Mouse (Mus musculus) right cerebral cortex, postnatal 14 days (tissue): ENCODE measurements around the gene Lrp2.
A peak's percentile ranks its signal among the peaks of the same experiment; 100 is the strongest.

Experiments used
- DNase-seq: peaks from one replicate; pipeline ENCODE4 v3.0.0; 2022

Lrp2 gene

DNA sequence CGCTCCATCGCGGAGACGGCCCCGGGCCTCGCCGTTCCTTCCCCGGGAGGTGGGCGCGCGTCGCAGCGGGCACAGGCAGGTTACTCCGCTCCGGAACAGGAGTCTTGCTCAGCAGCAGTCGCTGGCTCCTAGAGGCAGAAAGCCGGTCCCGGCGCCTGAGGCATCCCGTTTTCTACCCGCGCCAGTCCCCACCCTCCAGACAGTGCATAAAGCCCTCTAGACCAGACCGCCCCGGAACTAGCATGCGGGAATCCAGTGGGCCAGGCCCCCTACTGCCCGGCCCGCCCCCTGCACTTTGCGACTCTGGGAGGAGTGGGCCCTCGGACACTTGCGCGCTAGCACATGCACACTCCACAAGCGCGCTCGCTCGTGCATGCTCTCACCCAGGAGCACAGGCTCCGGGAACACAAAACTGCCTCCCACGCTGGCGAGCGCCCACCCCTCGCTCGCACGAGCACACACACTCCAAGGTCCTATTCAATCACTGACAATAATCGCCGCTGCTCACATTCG lies at the start of gene Lrp2:
Lrp2 (minus strand) TSS at position 180 of the 513 bp plus-strand sequence.
- peak; percentile 17 for DNase-seq

DNA sequence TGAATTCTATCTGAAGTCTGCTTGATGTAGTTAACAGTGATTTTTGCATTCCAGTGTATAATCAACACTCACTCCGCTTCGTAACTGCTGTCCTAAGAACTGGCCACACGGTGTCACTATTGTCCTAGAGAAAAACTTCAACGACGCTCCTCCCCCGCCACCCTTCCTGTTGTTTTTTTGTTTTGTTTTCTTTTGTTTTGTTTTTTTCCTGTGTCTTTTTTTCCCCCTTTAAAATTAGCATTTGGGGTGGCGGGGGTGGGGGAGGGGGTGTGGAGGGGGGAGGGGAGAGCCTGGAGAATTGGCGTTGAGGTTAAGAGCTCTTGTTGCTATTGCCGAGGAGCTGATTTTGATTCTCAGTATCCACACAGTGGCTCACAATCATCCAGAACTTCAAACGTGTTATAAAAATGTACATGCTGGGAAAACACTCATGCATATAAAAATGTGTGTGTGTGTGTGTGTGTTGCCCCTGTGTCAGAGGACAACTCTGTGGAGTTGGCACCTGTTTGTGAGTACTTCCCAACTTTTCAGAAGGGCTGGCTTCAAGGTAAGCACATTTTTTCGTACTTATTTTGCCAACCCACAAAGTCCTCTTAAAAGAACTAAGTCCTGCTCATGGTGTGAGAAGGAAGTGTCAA lies 49.3 kb upstream of the Lrp2 start:
- peak; percentile 34 for DNase-seq

GRCm38 (mm10) chr2:69631449-69631848 lies 45.6 kb upstream of the Lrp2 start:
- no peak for DNase-seq

GRCm38 (mm10) chr2:69630792-69631191 lies 44.9 kb upstream of the Lrp2 start:
- DNase-seq = no peak

DNA sequence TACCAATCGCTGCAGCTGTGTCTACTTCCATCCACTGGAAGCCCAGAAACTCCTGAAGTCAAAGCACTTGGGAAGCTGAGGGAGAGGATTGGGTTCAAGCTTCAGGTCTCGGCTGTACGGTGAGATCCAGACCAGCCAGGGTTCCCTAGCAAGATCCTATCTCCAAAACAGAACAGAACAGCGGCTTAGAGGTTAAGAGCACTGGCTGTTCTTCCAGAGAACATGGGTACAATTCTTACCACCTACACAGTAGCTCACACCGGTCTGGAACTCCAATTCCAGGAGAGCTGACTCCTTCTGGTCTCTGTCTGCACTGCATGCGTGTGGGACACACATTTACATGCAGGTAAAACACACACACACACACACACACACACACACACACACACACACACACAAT lies 44.0 kb upstream of the Lrp2 start:
- no peak for DNase-seq

DNA sequence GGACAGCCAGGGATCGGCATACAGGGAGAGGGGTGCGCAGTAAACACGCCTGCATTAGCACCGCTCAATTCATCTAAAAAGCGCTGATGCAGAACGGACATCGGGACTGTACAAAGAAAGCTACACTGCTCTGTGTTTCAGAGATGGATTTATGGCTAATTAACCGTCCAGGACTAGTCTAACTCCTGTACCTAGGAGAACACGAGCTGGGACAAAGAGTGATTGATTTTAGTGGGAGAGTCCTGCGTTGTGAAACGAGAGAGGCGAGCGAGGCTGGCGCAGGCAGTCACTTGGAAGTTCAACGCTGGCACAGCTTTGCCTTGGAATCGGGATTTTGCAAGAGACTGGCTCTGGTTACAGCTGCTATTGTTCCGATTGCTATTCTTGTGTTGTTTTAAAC lies 43.4 kb upstream of the Lrp2 start:
- DNase-seq = no peak

GRCm38 (mm10) chr2:69619286-69619685 lies 33.4 kb upstream of the Lrp2 start:
- DNase-seq = no peak

GRCm38 (mm10) chr2:69618336-69618735 lies 32.5 kb upstream of the Lrp2 start:
- no peak for DNase-seq

GRCm38 (mm10) chr2:69613237-69613636 lies 27.4 kb upstream of the Lrp2 start:
- DNase-seq = no peak

- no peak for DNase-seq
These were observed 26.9 kb upstream of the Lrp2 start for GRCm38 (mm10) chr2:69612716-69613115.

DNA sequence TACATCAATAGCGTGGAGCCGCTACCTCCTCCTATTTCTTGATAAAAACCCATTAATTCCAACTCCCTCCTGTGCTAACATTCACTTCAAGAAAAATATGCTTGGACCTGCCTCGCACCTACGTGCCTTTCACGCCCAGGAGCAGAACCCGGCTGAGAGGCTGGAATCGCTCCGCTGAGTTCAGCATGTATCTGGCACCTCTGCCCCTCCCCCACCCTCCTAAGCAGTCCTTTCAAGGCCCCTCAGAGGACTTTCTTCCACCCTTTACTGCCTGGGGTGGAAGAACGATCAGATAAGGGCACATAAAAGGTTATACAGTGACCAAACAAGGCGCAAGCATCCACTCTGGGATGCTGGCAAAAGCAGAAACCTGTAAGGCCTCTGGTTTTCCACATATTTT lies 26.4 kb upstream of the Lrp2 start:
- DNase-seq = no peak

- DNase-seq = no peak
These were observed 20.8 kb upstream of the Lrp2 start for GRCm38 (mm10) chr2:69606621-69607020.

DNA sequence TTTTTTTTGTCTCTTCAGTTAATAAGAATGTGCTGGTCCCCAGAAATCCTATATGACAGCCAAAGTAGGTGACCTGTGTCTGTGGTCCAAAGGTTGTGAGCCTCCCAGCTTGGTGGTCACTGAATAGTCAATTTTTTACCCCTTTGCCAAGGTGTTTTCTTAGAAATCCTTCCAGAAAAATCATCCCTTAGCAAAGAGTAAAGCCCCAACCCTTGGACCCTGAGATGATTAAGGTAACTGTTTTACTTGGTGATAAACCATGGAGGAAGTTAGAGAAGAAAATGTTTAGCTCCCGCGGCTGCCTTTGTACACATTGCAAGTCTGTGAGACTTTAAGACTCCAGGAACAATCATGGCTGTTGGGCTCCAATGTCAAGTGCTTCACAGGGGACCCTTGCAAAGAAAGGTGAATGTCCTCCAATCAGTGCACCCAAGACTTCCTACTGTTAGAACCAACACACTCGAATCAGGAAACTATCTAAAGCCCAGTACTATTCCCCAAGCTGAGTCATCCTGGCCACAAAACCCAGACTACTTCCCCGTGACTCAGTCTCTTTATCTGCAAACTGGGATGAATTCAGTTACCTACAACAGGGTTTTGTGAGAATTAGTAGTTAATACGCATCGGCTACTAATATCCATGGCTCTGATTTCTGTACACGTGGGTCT lies 18.0 kb upstream of the Lrp2 start:
- no peak for DNase-seq

- no peak for DNase-seq
These were observed 7.3 kb upstream of the Lrp2 start for GRCm38 (mm10) chr2:69593168-69593567.

DNA sequence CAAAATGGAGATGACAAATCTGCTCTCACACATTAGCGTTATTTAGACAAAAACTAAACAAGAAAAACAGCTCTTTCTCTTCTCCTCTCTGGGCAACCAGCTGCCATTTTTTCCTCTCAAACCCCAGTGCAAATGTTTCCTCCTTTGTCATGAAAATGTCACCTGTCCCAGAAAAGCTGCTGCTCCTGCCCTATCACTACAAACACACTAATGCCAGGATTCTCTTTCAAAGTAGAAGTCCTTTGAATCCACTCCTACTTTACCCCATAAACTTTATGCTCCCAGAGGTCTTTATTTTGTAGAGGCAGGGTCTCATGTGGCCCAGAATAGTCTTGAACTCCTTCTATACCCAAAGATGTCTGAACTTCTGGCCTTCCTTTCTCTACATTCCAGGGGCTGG lies 6.7 kb upstream of the Lrp2 start:
- DNase-seq = no peak

GRCm38 (mm10) chr2:69591966-69592505 lies 6.2 kb upstream of the Lrp2 start:
- DNase-seq = no peak

DNA sequence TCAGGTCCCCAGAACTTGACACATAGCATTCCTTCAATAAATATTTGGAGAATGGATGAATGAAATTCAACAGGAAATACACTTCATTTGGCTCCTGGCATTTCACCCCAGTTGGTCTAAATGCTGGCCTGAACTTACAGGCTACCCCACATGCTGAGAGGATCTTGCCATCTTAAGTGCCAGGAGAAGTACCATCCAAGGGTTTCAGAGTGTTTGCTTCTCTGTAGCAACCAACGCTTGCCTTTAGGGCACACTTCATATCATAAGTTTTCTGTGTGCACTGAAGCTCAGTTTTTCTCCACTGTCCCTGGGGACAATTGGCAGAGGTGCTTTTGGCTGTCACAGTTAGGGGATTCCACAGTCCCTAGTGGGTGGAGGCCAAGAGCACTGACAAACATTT lies 4.7 kb upstream of the Lrp2 start:
- no peak for DNase-seq

- no peak for DNase-seq
These were observed 2.0 kb upstream of the Lrp2 start for GRCm38 (mm10) chr2:69587896-69588295.

GRCm38 (mm10) chr2:69586821-69587728 lies 1.2 kb upstream of the Lrp2 start:
- no peak for DNase-seq

GRCm38 (mm10) chr2:69585191-69585885 lies 527 bp downstream of the Lrp2 start:
- peak; percentile 9 for DNase-seq

DNA sequence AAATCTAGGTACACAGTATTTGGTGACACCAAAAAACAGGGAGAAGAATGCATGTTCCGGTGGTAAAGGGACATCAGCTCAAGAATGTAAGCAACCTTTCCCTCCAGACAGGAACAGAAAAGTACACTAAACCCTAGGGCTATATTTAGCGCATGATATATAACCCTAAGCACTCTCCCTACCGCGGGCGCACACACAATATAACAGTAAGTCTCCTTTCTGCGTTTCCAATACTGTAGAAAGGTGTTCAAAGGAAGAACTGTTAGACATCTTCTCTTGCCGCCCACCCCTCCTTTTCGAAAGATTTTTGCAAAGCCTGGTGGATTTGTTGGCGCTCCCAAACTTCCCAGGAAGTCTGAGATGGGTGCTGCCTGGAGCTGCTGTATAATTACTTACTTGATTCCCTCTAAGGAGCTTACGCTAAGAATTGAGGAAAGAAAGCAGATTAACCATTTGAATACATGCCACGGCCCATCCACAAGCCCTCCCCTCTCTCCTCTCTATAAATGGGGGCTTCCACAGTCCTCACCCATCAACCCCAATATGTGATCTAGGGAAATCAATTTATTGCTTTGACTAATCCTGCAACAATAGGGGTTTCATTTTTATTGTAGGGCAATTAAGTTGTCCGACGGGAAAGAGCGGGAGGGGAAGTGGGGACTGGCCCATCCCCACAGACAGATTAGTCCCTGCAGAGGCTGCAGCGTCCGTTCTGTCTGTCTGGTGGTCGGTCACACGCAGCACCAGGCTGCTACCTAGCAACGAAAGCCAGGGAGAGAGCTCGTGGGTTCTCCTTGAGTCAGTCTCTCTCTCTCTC lies 1.5 kb downstream of the Lrp2 start:
- DNase-seq = no peak

GRCm38 (mm10) chr2:69582861-69583260 lies 3.0 kb downstream of the Lrp2 start:
- DNase-seq = no peak
